ENCODE assay signal across 27 mouse cellular contexts in genomic region chr5:92994861-92995260, GRCm38 (mm10). TPM values are rescaled to one million over a fixed set of nuclear protein-coding genes. Genes with fewer than 3 reads are reported as not detected.
A peak's percentile ranks its signal among the peaks of the same experiment; 100 is the strongest.
DNase-seq lines count a peak whose midpoint lies in the region; ATAC-seq and TF ChIP-seq lines count a peak whose summit lies in the region.
"Had no signal": no experiment of that assay in that cellular context is flagged by ENCODE, and none has a peak within 500 bp of the region (broad histone marks: within the 10 kb centered on the region; RNA-seq: fewer than 3 reads in every experiment).

No protein-coding gene starts in this region.

- H3K4me3 ChIP-seq in hindbrain, embryonic 10.5 days, result no peak overlapping the region
- no peak overlapping the region for H3K4me3 ChIP-seq in hindbrain, embryonic 12.5 days
- H3K4me3 ChIP-seq in lung, embryonic 16.5 days (ENCODE audit: low read length), result no peak overlapping the region
- no peak overlapping the region for H3K4me3 ChIP-seq in lung, postnatal 0 days (ENCODE audit: low read depth, low read length)
- H3K4me3 ChIP-seq: embryonic facial prominence, embryonic 12.5 days; gastrocnemius, adult 2 months; left cerebral cortex, adult 2 months; liver, embryonic 12.5 days; midbrain, embryonic 10.5 days; midbrain, embryonic 15.5 days; neural tube, embryonic 15.5 days had no signal

- no peak for ATAC-seq in hindbrain, embryonic 12.5 days (ENCODE audit: low FRiP score)
- ATAC-seq in lung, embryonic 16.5 days (ENCODE audit: low read depth), result peak; percentile 32
- ATAC-seq in lung, postnatal 0 days, result peak; percentile 49; the same call in 1 of the 2 replicates
- ATAC-seq: forebrain, embryonic 14.5 days; hindbrain, embryonic 16.5 days; liver, embryonic 12.5 days; liver, postnatal 0 days; midbrain, embryonic 15.5 days had no signal

- peaks cover 27% of the 10 kb centered on the region for H3K4me1 ChIP-seq in hindbrain, embryonic 10.5 days (replicated peaks)
- H3K4me1 ChIP-seq in hindbrain, embryonic 12.5 days, result peaks cover 19% of the 10 kb centered on the region
- peaks cover 22% of the 10 kb centered on the region for H3K4me1 ChIP-seq in lung, embryonic 16.5 days (replicated peaks; ENCODE audit: control insufficient read depth, insufficient read depth, low read length)
- H3K4me1 ChIP-seq in lung, postnatal 0 days (ENCODE audit: insufficient read depth, low read depth, low read length), result no peaks in the 10 kb centered on the region
- H3K4me1 ChIP-seq: liver, embryonic 12.5 days; midbrain, embryonic 15.5 days had no signal

- H3K4me2 ChIP-seq in hindbrain, embryonic 12.5 days (replicated peaks), result no peak overlapping the region
- no peak overlapping the region for H3K4me2 ChIP-seq in lung, embryonic 16.5 days (ENCODE audit: low read depth, low read length)
- no peak overlapping the region for H3K4me2 ChIP-seq in lung, postnatal 0 days (replicated peaks; ENCODE audit: low read depth, low read length)
- H3K4me2 ChIP-seq: embryonic facial prominence, embryonic 12.5 days; liver, embryonic 12.5 days; midbrain, embryonic 15.5 days; neural tube, embryonic 15.5 days had no signal

- TF ChIP-seq CTCF in lung, postnatal 0 days (IDR thresholded peaks at IDR 0.05), result no peak

- no peaks in the 10 kb centered on the region for H3K9me3 ChIP-seq in hindbrain, embryonic 10.5 days
- H3K9me3 ChIP-seq in hindbrain, embryonic 12.5 days (replicated peaks), result no peaks in the 10 kb centered on the region
- no peaks in the 10 kb centered on the region for H3K9me3 ChIP-seq in lung, embryonic 16.5 days (ENCODE audit: control insufficient read depth, low read length)
- no peaks in the 10 kb centered on the region for H3K9me3 ChIP-seq in lung, postnatal 0 days (ENCODE audit: low read length)
- H3K9me3 ChIP-seq: embryonic facial prominence, embryonic 12.5 days; liver, embryonic 12.5 days; midbrain, embryonic 10.5 days; midbrain, embryonic 15.5 days; neural tube, embryonic 15.5 days had no signal

- WGBS in hindbrain, embryonic 10.5 days, result 94% methylated on average over 2 of the region's 2 CpGs
- WGBS in hindbrain, embryonic 12.5 days, result 87% methylated on average over 2 of the region's 2 CpGs
- WGBS in lung, embryonic 16.5 days, result 68% methylated on average over 2 of the region's 2 CpGs
- WGBS in lung, postnatal 0 days, result 74% methylated on average over 2 of the region's 2 CpGs

- no peaks in the 10 kb centered on the region for H3K36me3 ChIP-seq in hindbrain, embryonic 10.5 days
- H3K36me3 ChIP-seq in hindbrain, embryonic 12.5 days, result no peaks in the 10 kb centered on the region
- H3K36me3 ChIP-seq in lung, embryonic 16.5 days (ENCODE audit: control insufficient read depth, insufficient read depth, low read length), result no peaks in the 10 kb centered on the region
- H3K36me3 ChIP-seq in lung, postnatal 0 days (ENCODE audit: insufficient read depth, low read length), result no peaks in the 10 kb centered on the region
- H3K36me3 ChIP-seq: embryonic facial prominence, embryonic 12.5 days; liver, embryonic 12.5 days; midbrain, embryonic 10.5 days; midbrain, embryonic 15.5 days; neural tube, embryonic 15.5 days had no signal

- H3K27ac ChIP-seq in hindbrain, embryonic 10.5 days, result 0 out of 2 replicates have a peak overlapping the region, but pooled peaks have one; percentile 35
- H3K27ac ChIP-seq in hindbrain, embryonic 12.5 days, result no peak overlapping the region
- no peak overlapping the region for H3K27ac ChIP-seq in lung, embryonic 16.5 days (ENCODE audit: low read length)
- H3K27ac ChIP-seq in lung, postnatal 0 days (ENCODE audit: low read length), result no peak overlapping the region
- H3K27ac ChIP-seq: embryonic facial prominence, embryonic 12.5 days; gastrocnemius, adult 2 months; left cerebral cortex, adult 2 months; liver, embryonic 12.5 days; midbrain, embryonic 10.5 days; midbrain, embryonic 15.5 days; neural tube, embryonic 15.5 days had no signal

- no peak for DNase-seq in hindbrain, embryonic 10.5 days (ENCODE audit: low spot score)
- DNase-seq in lung, postnatal 36 days, result no peak
- peak; percentile 40 for DNase-seq in lung, postnatal 0 days (ENCODE audit: low spot score)
- DNase-seq in frontal cortex, adult 2 months (ENCODE audit: extremely low spot score in 1 of 2, low spot score in 1 of 2), result no peak
- DNase-seq: B cell, adult 2 months; cerebellum, adult 9-10 months; cerebellum, postnatal 36 days; gastrocnemius, adult 2 months; gastrocnemius, postnatal 36 days; kidney, adult 9 months; kidney, postnatal 25 days; liver, postnatal 0 days; retina, postnatal 1 day; right cerebral cortex, postnatal 14 days; thymus, postnatal 4 days had no signal

- no peaks in the 10 kb centered on the region for H3K27me3 ChIP-seq in hindbrain, embryonic 10.5 days (ENCODE audit: insufficient read depth, poor library complexity, severe bottlenecking)
- no peaks in the 10 kb centered on the region for H3K27me3 ChIP-seq in hindbrain, embryonic 12.5 days
- H3K27me3 ChIP-seq in lung, embryonic 16.5 days (ENCODE audit: control insufficient read depth, insufficient read depth, low read depth, low read length), result no peaks in the 10 kb centered on the region
- no peaks in the 10 kb centered on the region for H3K27me3 ChIP-seq in lung, postnatal 0 days (replicated peaks; ENCODE audit: insufficient read depth, low read length)
- H3K27me3 ChIP-seq: embryonic facial prominence, embryonic 12.5 days; liver, embryonic 12.5 days; midbrain, embryonic 15.5 days; neural tube, embryonic 15.5 days had no signal

- no peak for TF ChIP-seq EP300 in lung, postnatal 0 days (IDR thresholded peaks at IDR 0.05)

- no peak overlapping the region for H3K9ac ChIP-seq in hindbrain, embryonic 12.5 days
- H3K9ac ChIP-seq in lung, embryonic 16.5 days (ENCODE audit: low read length), result no peak overlapping the region
- H3K9ac ChIP-seq in lung, postnatal 0 days (replicated peaks; ENCODE audit: low read depth), result no peak overlapping the region
- H3K9ac ChIP-seq: embryonic facial prominence, embryonic 12.5 days; liver, embryonic 12.5 days; liver, postnatal 0 days; midbrain, embryonic 15.5 days; neural tube, embryonic 15.5 days had no signal

RNA-seq across cellular contexts. Expression of gene Sowahb, which starts 50.0 kb away (rescaled TPM):
- polyA plus RNA-seq in hindbrain, embryonic 10.5 days (2016; fragmentation: Nextera tagmentation; extraction: Ambion mirVana), result 0.47 and 0.86 TPM in 2 replicates
- polyA plus RNA-seq in hindbrain, embryonic 12.5 days (2016; fragmentation: Nextera tagmentation; extraction: Ambion mirVana), result 0.14 and 0.31 TPM in 2 replicates
- 1.2 and 1.4 TPM in 2 replicates for polyA plus RNA-seq in lung, embryonic 16.5 days (2015; fragmentation: Nextera tagmentation; extraction: Ambion mirVana)
- 1.2 and 1.3 TPM in 2 replicates for polyA plus RNA-seq in lung, postnatal 0 days (2015; fragmentation: Nextera tagmentation; extraction: Ambion mirVana)
- 5.2 and 5.4 TPM in 2 replicates for polyA plus RNA-seq in frontal cortex, adult 2 months (2012; rRNA removed)
- polyA plus RNA-seq: heart, postnatal 0 days; hindbrain, embryonic 16.5 days; neural tube, embryonic 15.5 days; testis, adult 2 months had no signal
